Mouse (Mus musculus): Measurements from ENCODE around the gene Mfn2. TPM values are rescaled to one million over a fixed set of nuclear protein-coding genes. Genes with fewer than 3 reads are reported as not detected.
"Not testable (repeated sequence)": the region's sequence is repeated elsewhere in the genome, so short reads cannot be mapped to it uniquely, and the experiment has no call there.

Gene Mfn2
- polyA plus RNA-seq, 1 experiment from 2014 or later = 34.6 TPM

GRCm38 (mm10) chr4:147866056-147866455 lies 38.4 kb downstream of the Mfn2 start:
- 95% methylated on average over 9 of the region's 9 CpGs for WGBS
- no peak overlapping the region for H3K27ac ChIP-seq
- H3K4me1 ChIP-seq = peaks cover 23% of the 10 kb centered on the region
- peaks cover 54% of the 10 kb centered on the region for H3K36me3 ChIP-seq
- no peaks in the 10 kb centered on the region for H3K9me3 ChIP-seq
- no peak for ATAC-seq (ENCODE audit: insufficient number of reproducible peaks, insufficient read depth, low FRiP score, low TSS enrichment, low read depth)
- H3K27me3 ChIP-seq = no peaks in the 10 kb centered on the region
- H3K4me2 ChIP-seq = no peak overlapping the region
- H3K4me3 ChIP-seq = no peak overlapping the region
- H3K9ac ChIP-seq = no peak overlapping the region

GRCm38 (mm10) chr4:147865651-147866050 lies 38.9 kb downstream of the Mfn2 start:
- Histone ChIP-seq H3K9ac (no peak overlapping the region), H3K27ac (no peak overlapping the region), H3K4me3 (no peak overlapping the region), H3K4me2 (no peak overlapping the region), H3K36me3 (peaks cover 56% of the 10 kb centered on the region), H3K27me3 (no peaks in the 10 kb centered on the region), H3K9me3 (no peaks in the 10 kb centered on the region), H3K4me1 (peaks cover 23% of the 10 kb centered on the region)
- no peak for ATAC-seq (ENCODE audit: insufficient number of reproducible peaks, insufficient read depth, low FRiP score, low TSS enrichment, low read depth)
- 91% methylated on average over 6 of the region's 6 CpGs for WGBS

GRCm38 (mm10) chr4:147862051-147862450 lies 42.5 kb downstream of the Mfn2 start:
- Histone ChIP-seq H3K9ac (no peak overlapping the region), H3K27me3 (no peaks in the 10 kb centered on the region), H3K9me3 (no peaks in the 10 kb centered on the region), H3K4me2 (no peak overlapping the region), H3K4me3 (no peak overlapping the region), H3K27ac (no peak overlapping the region), H3K36me3 (peaks cover 59% of the 10 kb centered on the region), H3K4me1 (peaks cover under 1% of the 10 kb centered on the region)
- no peak for ATAC-seq (ENCODE audit: insufficient number of reproducible peaks, insufficient read depth, low FRiP score, low TSS enrichment, low read depth)
- 85% methylated on average over 3 of the region's 3 CpGs for WGBS

GRCm38 (mm10) chr4:147850776-147851175 lies 53.7 kb downstream of the Mfn2 start:
- Histone ChIP-seq H3K4me2 (no peak overlapping the region), H3K27me3 (no peaks in the 10 kb centered on the region), H3K4me1 (peaks cover 11% of the 10 kb centered on the region; the same call in 1 of the 2 replicates), H3K4me3 (no peak overlapping the region), H3K27ac (no peak overlapping the region), H3K9me3 (no peaks in the 10 kb centered on the region), H3K36me3 (peaks cover 9% of the 10 kb centered on the region), H3K9ac (no peak overlapping the region)
- 80% methylated on average over 2 of the region's 2 CpGs for WGBS
- no peak for ATAC-seq (ENCODE audit: insufficient number of reproducible peaks, insufficient read depth, low FRiP score, low TSS enrichment, low read depth)

- WGBS = 4% methylated on average over 4 of the region's 4 CpGs
These were observed 55.9 kb downstream of the Mfn2 start for GRCm38 (mm10) chr4:147848584-147848991.

GRCm38 (mm10) chr4:147847614-147848583 lies 56.6 kb downstream of the Mfn2 start, which contains the start of gene Zfp933:
TSS of gene Zfp933 (minus strand) at chr4:147848366.
- Histone ChIP-seq H3K27me3 (no peaks in the 10 kb centered on the region), H3K4me3 (peak within 1 kb of the TSS; percentile 72), H3K4me1 (peaks cover 11% of the 10 kb centered on the region; the same call in 1 of the 2 replicates), H3K36me3 (peaks cover 37% of the 10 kb centered on the region), H3K9ac (peak within 1 kb of the TSS; percentile 76), H3K4me2 (peak within 1 kb of the TSS; percentile 77), H3K9me3 (peaks cover 23% of the 10 kb centered on the region), H3K27ac (0 out of 2 replicates have a peak within 1 kb of the TSS, but pooled peaks have one; percentile 40)
- WGBS = 3% methylated on average over 23 of the region's 23 CpGs
- peak; percentile 82 for ATAC-seq (ENCODE audit: insufficient number of reproducible peaks, insufficient read depth, low FRiP score, low TSS enrichment, low read depth)

More at GRCm38 (mm10) chr4:147848584-147848991, 55.9 kb downstream of the Mfn2 start:
- Histone ChIP-seq H3K27me3 (no peaks in the 10 kb centered on the region), H3K9ac (peak overlapping the region; percentile 72), H3K4me2 (peak overlapping the region; percentile 77), H3K4me3 (peak overlapping the region; percentile 72), H3K4me1 (peaks cover 11% of the 10 kb centered on the region; the same call in 1 of the 2 replicates), H3K9me3 (peaks cover 17% of the 10 kb centered on the region), H3K36me3 (peaks cover 30% of the 10 kb centered on the region), H3K27ac (0 out of 2 replicates have a peak overlapping the region, but pooled peaks have one; percentile 40)
- ATAC-seq (ENCODE audit: insufficient number of reproducible peaks, insufficient read depth, low FRiP score, low TSS enrichment, low read depth) = peak; percentile 64

- no peak overlapping the region for H3K9ac ChIP-seq
- H3K4me3 ChIP-seq = no peak overlapping the region
- H3K9me3 ChIP-seq = peaks cover 40% of the 10 kb centered on the region
- no peak overlapping the region for H3K27ac ChIP-seq
- H3K4me1 ChIP-seq = peaks cover 6% of the 10 kb centered on the region; the same call in 1 of the 2 replicates
- WGBS = 96% methylated on average over 3 of the region's 3 CpGs
- H3K4me2 ChIP-seq = no peak overlapping the region
- H3K36me3 ChIP-seq = peaks cover 63% of the 10 kb centered on the region
- no peak for ATAC-seq (ENCODE audit: insufficient number of reproducible peaks, insufficient read depth, low FRiP score, low TSS enrichment, low read depth)
- H3K27me3 ChIP-seq = no peaks in the 10 kb centered on the region
These were observed 61.6 kb downstream of the Mfn2 start for GRCm38 (mm10) chr4:147842871-147843270.

GRCm38 (mm10) chr4:147839282-147839681 lies 65.2 kb downstream of the Mfn2 start:
- not testable (repeated sequence) for H3K27me3 ChIP-seq; H3K4me1 ChIP-seq; H3K9ac ChIP-seq; H3K4me2 ChIP-seq; H3K4me3 ChIP-seq; H3K27ac ChIP-seq; ATAC-seq (ENCODE audit: insufficient number of reproducible peaks, insufficient read depth, low FRiP score, low TSS enrichment, low read depth)
- WGBS = 99% methylated on average over 21 of the region's 26 CpGs
- peaks cover 40% of the 10 kb centered on the region for H3K36me3 ChIP-seq
- peaks cover 28% of the 10 kb centered on the region for H3K9me3 ChIP-seq

GRCm38 (mm10) chr4:147824389-147824788 lies 80.1 kb downstream of the Mfn2 start:
- Histone ChIP-seq H3K4me2 (no peak overlapping the region), H3K27ac (no peak overlapping the region), H3K36me3 (peaks cover 77% of the 10 kb centered on the region), H3K27me3 (no peaks in the 10 kb centered on the region), H3K4me3 (no peak overlapping the region), H3K4me1 (no peaks in the 10 kb centered on the region), H3K9ac (no peak overlapping the region), H3K9me3 (peaks cover 78% of the 10 kb centered on the region)
- no peak for ATAC-seq (ENCODE audit: insufficient number of reproducible peaks, insufficient read depth, low FRiP score, low TSS enrichment, low read depth)
- 92% methylated on average over 4 of the region's 4 CpGs for WGBS
